Mouse (Mus musculus) midbrain, embryonic 13.5 days (tissue): ENCODE results near the gene Ndel1. TPM values are rescaled to one million over a fixed set of nuclear protein-coding genes. Genes with fewer than 3 reads are reported as not detected.
"Not testable (repeated sequence)": the region's sequence is repeated elsewhere in the genome, so short reads cannot be mapped to it uniquely, and the experiment has no call there.

Experiments
- ATAC-seq: fragments of 200-750 bp; cut with Nextera tagmentation; 2 replicates; pipeline ENCODE4 v1.8.0; 2017; ENCODE audit warnings: mild to moderate bottlenecking, moderate TSS enrichment, moderate library complexity
- H3K27ac ChIP-seq: fragments of 300-500 bp; sonication (generic); 2 replicates; pipeline ENCODE4 v1.5.1; 2015; ENCODE audit warnings: inconsistent platforms, mild to moderate bottlenecking, moderate library complexity
- H3K27me3 ChIP-seq: fragments of 300-500 bp; sonication (generic); 2 replicates; pipeline ENCODE4 v1.6.1; 2015; ENCODE audit warnings: mild to moderate bottlenecking, inconsistent platforms
- H3K36me3 ChIP-seq: fragments of 300-500 bp; sonication (generic); 2 replicates; pipeline ENCODE4 v1.6.1; 2015; ENCODE audit warnings: mild to moderate bottlenecking, inconsistent platforms
- H3K4me1 ChIP-seq: fragments of 300-500 bp; sonication (generic); replicated peaks from 2 replicates; pipeline ENCODE4 v1.6.1; 2015; ENCODE audit warnings: inconsistent platforms
- H3K4me2 ChIP-seq: fragments of 300-500 bp; sonication (generic); replicated peaks from 2 replicates; pipeline ENCODE4 v1.6.1; 2015; ENCODE audit warnings: moderate library complexity, mild to moderate bottlenecking, inconsistent platforms
- H3K4me3 ChIP-seq: fragments of 300-500 bp; sonication (generic); replicated peaks from 2 replicates; pipeline ENCODE4 v1.5.1; 2015; ENCODE audit warnings: mild to moderate bottlenecking, inconsistent platforms
- H3K9ac ChIP-seq: fragments of 300-500 bp; sonication (generic); replicated peaks from 2 replicates; pipeline ENCODE4 v1.6.1; 2015; ENCODE audit warnings: mild to moderate bottlenecking, inconsistent platforms
- H3K9me3 ChIP-seq: fragments of 300-500 bp; sonication (generic); 2 replicates; pipeline ENCODE4 v1.6.1; 2016; ENCODE audit warnings: mild to moderate bottlenecking, inconsistent platforms
- WGBS: fragments of 180-500 bp; shearing (Covaris S2); methylation state at CpG from one replicate; pipeline ENCODE4 v1.1.7; 2015; 5-methylcytosine and 5-hydroxymethylcytosine counted together
- polyA plus RNA-seq: library from polyadenylated mRNA; unstranded; fragments of >200 nt; fragmentation: Nextera tagmentation; extraction: Ambion mirVana; gene quantifications from 2 replicates; pipeline ENCODE4 v1.2.1, GENCODE M21; 2015

Ndel1 gene
- polyA plus RNA-seq, 1 experiment from 2014 or later: 79.9 TPM

DNA sequence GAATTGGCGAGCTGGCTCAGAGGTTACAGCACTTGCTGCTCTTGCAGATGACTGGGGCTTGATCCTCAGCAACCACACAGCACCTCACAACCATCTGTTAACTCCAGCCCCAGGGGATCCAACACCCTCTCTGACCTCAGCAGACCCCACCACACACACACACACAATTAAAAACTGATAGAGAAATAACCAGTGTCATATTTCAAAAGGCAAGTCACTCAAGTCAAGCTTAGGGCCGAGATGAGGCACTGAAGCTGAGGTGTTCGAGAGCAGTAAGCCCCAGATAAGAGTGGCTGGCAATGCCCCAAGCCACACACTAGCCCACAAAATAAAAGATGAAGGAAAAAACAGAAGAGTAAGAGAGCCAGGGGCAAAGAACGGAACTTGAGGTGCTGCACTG lies 38.9 kb downstream of the Ndel1 start:
- no peak for ATAC-seq
- Histone ChIP-seq H3K4me3 (no peak overlapping the region), H3K27me3 (no peaks in the 10 kb centered on the region), H3K27ac (no peak overlapping the region), H3K4me2 (no peak overlapping the region), H3K4me1 (no peaks in the 10 kb centered on the region), H3K36me3 (peaks cover 64% of the 10 kb centered on the region), H3K9me3 (no peaks in the 10 kb centered on the region), H3K9ac (no peak overlapping the region)
- WGBS: 83% methylated on average over 4 of the region's 4 CpGs

DNA sequence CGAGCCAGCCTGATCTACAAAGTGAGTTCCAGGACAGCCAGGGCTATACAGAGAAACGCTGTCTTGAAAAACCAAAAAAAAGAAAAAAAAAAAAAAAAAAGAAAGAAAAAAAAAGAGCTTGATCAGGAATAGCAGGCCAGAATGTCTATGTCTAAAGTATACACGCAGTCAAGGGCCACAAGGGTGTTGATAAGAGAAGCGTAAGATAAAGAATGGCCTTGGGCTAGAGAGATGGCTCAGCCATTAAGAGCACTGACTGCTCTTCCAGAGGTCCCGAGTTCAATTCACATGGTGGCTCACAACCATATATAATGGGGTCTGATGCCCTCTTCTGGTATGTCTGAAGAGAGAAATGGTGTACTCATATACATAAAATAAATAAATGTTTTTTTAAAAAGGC lies 40.1 kb downstream of the Ndel1 start:
- H3K4me3 ChIP-seq, H3K9me3 ChIP-seq, H3K27ac ChIP-seq, H3K9ac ChIP-seq, H3K4me2 ChIP-seq, H3K27me3 ChIP-seq, H3K4me1 ChIP-seq, ATAC-seq: not testable (repeated sequence)
- 96% methylated on average over 5 of the region's 5 CpGs for WGBS
- H3K36me3 ChIP-seq: peaks cover 67% of the 10 kb centered on the region

DNA sequence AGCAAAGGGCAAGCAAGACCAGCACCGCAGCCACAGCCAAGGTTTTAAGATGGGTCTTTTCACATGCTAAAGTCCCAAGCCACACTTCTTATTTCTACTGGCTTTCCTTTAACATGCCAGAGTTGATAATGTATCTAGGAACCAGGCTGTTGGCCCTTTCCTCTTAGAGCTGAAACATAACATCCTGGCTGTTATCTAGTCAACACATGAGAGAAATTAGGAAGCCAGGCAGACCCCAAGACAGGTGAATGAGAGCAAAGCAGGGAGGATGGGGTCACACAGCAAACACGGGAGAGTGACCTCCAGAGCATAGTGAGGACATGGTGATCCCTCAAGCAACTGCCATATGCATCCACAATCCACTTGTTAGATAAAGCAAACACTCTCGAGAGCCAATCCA lies 44.9 kb downstream of the Ndel1 start:
- Histone ChIP-seq H3K9ac (no peak overlapping the region), H3K4me1 (no peaks in the 10 kb centered on the region), H3K36me3 (peaks cover 45% of the 10 kb centered on the region), H3K4me2 (no peak overlapping the region), H3K27me3 (no peaks in the 10 kb centered on the region), H3K9me3 (no peaks in the 10 kb centered on the region), H3K27ac (no peak overlapping the region), H3K4me3 (no peak overlapping the region)
- 79% methylated on average over 3 of the region's 3 CpGs for WGBS
- no peak for ATAC-seq

DNA sequence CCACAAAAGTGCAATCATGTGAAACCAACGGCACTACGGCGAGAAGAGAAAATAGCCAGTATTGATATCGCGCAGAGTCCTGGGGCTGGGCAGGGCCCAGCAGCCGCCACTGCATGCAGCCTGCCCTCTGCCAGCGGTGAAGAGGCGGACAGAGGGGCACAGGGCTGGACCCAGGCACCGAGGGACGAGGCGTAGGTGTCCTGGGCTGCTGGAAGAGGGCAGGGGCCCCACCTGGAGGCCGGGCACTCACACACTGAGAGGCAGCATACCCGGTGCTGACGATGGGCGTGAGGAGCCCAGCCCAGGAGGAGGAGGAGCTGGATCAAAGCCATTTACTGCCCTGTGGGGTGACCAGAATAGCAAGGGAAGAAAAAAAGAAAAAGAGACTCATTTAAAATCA lies 49.3 kb downstream of the Ndel1 start:
- Histone ChIP-seq H3K4me3 (no peak overlapping the region), H3K36me3 (peaks cover 60% of the 10 kb centered on the region), H3K9me3 (no peaks in the 10 kb centered on the region), H3K27ac (no peak overlapping the region), H3K27me3 (no peaks in the 10 kb centered on the region), H3K4me2 (no peak overlapping the region), H3K4me1 (no peaks in the 10 kb centered on the region), H3K9ac (no peak overlapping the region)
- WGBS: 92% methylated on average over 15 of the region's 15 CpGs
- ATAC-seq: no peak

DNA sequence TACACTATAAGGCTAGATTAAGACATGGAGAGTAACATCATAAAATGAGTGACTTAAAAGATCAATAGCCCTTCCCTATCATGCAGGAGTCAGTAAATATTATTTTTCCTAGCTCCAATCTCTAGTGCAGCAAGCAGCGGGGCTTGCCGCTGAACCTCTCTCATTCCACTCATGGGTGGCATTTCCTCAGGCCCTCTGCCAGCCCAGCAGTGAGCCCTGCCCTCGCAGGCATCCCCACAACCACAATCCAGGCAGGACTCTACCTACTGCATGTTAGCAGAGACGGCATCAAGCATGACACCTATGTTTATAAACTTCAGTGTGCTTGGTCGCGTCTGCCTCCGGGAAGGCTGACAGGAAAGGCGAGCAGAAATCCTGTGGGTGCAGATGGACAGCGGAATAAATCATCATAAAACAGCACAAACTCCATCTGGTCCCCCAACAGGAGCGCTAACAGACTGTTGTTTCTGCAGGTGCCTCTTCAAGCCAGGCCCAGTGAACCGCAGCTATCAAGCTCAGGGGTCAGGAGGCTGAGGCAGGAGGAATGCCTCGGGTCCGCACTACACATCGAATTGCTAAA lies 52.3 kb downstream of the Ndel1 start:
- no peak for ATAC-seq
- Histone ChIP-seq H3K36me3 (peaks cover 74% of the 10 kb centered on the region), H3K4me3 (no peak overlapping the region), H3K9me3 (no peaks in the 10 kb centered on the region), H3K4me1 (no peaks in the 10 kb centered on the region), H3K4me2 (no peak overlapping the region), H3K27ac (no peak overlapping the region), H3K27me3 (no peaks in the 10 kb centered on the region), H3K9ac (no peak overlapping the region)
- WGBS: 94% methylated on average over 14 of the region's 14 CpGs

DNA sequence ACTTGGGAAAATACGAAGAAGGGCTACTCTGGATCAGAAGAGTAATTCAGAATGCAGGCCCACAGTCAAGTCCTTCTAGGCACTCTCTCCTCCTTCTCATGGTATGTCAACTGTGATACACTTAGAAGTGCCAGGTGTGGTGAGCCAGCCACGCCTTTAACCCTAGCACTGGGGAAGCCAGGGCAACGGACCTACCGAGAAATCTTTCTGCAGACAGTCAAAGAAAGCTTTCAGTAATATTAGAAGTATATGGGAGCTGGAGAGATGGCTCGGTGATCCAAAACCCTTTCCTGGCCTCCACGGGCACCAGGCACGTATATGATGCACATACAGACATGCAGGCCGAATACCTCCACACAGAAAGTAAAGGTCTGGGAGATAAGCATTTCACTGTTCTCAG lies 53.2 kb downstream of the Ndel1 start:
- H3K9me3 ChIP-seq: no peaks in the 10 kb centered on the region
- no peak overlapping the region for H3K27ac ChIP-seq
- no peak overlapping the region for H3K4me2 ChIP-seq
- H3K4me1 ChIP-seq: no peaks in the 10 kb centered on the region
- ATAC-seq: no peak
- peaks cover 82% of the 10 kb centered on the region for H3K36me3 ChIP-seq
- H3K9ac ChIP-seq: no peak overlapping the region
- no peaks in the 10 kb centered on the region for H3K27me3 ChIP-seq
- 90% methylated on average over 8 of the region's 8 CpGs for WGBS
- no peak overlapping the region for H3K4me3 ChIP-seq

DNA sequence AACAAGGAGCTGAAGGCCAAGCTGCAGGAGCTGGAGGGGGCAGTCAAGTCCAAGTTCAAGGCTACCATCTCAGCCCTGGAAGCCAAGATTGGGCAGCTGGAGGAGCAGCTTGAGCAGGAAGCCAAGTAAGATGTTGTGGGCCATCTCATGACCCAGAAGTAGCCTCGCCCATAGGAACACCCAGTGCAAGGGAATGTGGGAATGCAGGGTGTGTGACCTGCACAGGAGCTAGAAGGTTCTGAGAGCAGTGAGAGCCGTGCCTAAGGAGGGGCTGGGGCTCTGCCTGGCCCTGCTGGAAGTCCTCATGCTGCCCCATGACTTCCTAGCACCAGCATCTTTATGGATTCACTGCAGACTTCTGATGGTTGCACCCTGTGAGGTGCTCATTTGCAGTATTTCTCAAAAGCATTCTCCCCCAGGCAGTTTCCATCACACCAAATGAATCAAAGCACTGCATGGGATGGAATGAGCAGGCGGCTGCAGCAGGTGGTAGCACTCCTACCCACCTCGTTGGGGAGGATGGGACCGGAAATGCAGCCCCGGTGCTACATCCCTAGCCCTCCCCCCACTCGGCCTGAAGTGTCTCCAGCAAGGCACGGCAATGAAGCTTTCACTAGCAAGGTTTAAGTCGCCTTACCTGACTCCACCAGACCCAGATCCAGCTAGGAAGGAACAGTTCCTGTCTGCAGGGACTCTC lies 59.6 kb downstream of the Ndel1 start:
- WGBS: 88% methylated on average over 9 of the region's 9 CpGs
- H3K27ac ChIP-seq: no peak overlapping the region
- no peak overlapping the region for H3K9ac ChIP-seq
- no peaks in the 10 kb centered on the region for H3K9me3 ChIP-seq
- no peaks in the 10 kb centered on the region for H3K4me1 ChIP-seq
- no peaks in the 10 kb centered on the region for H3K27me3 ChIP-seq
- no peak overlapping the region for H3K4me2 ChIP-seq
- no peak for ATAC-seq
- H3K4me3 ChIP-seq: no peak overlapping the region
- H3K36me3 ChIP-seq: peaks cover 93% of the 10 kb centered on the region

DNA sequence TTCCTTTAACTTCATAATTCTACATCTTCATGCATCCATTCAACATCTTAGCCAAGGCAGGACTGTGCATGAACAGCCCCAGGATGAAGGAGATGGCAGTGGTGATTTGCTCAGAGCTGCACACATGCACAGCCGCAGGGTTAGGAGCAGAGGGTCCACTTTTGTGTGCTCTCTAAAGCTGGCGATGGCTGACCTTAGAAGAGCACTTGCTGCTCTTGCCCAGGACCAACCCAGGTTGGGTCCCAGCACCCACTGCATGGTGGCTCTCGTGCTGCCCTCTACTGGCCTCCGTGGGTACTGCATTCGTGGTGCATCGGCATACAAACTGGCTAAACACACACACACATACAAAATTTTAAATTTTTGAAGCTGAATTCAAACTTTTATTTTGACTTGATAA lies 63.9 kb downstream of the Ndel1 start:
- no peak overlapping the region for H3K9ac ChIP-seq
- 37% methylated on average over 6 of the region's 6 CpGs for WGBS
- H3K9me3 ChIP-seq: no peaks in the 10 kb centered on the region
- H3K4me3 ChIP-seq: no peak overlapping the region
- peak; percentile 24; the same call in 1 of the 2 replicates for ATAC-seq
- H3K27me3 ChIP-seq: no peaks in the 10 kb centered on the region
- H3K4me2 ChIP-seq: no peak overlapping the region
- no peak overlapping the region for H3K27ac ChIP-seq
- H3K36me3 ChIP-seq: peaks cover 96% of the 10 kb centered on the region
- no peaks in the 10 kb centered on the region for H3K4me1 ChIP-seq

DNA sequence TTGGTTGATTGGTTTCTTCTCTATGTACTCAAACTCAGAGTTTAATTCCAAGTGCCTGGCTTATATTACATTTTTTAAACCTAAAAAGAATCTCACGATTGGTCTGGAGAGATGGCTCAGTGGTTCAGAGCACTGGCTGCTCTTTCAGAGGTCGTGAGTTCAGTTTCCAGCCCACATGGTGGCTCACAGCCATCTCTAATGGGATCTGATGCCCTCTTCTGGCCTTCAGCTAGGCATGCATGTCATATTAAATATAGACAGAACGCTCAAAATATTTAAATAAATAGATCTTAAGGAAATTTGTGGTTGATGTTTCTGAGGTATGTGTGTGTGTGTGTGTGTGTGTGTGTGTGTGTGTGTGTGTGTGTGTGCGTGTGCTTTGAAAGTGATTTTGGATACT lies 66.5 kb downstream of the Ndel1 start:
- Histone ChIP-seq H3K36me3 (peaks cover 97% of the 10 kb centered on the region), H3K4me3 (no peak overlapping the region), H3K27ac (no peak overlapping the region), H3K4me1 (no peaks in the 10 kb centered on the region), H3K27me3 (no peaks in the 10 kb centered on the region), H3K9me3 (no peaks in the 10 kb centered on the region), H3K4me2 (no peak overlapping the region), H3K9ac (no peak overlapping the region)
- no peak for ATAC-seq
- 67% methylated on average over 4 of the region's 4 CpGs for WGBS

DNA sequence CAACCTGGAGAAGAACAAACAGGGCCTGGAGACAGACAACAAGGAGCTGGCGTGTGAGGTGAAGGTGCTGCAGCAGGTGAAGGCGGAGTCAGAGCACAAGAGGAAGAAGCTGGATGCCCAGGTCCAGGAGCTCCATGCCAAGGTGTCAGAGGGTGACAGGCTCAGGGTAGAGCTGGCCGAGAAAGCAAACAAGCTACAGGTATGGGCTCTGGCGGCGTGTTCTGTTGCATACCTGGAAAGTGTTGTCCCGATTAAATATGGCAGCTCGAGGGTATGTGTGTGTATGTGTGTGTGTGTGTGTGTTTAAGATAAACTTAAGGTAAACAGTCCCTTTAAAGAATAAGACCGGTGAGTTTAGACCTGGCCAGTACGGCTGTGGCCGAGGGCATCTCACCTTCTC lies 73.4 kb downstream of the Ndel1 start:
- ATAC-seq: no peak
- 93% methylated on average over 10 of the region's 10 CpGs for WGBS
- Histone ChIP-seq H3K4me1 (no peaks in the 10 kb centered on the region), H3K9ac (no peak overlapping the region), H3K27ac (no peak overlapping the region), H3K36me3 (peaks cover 99% of the 10 kb centered on the region), H3K27me3 (no peaks in the 10 kb centered on the region), H3K9me3 (no peaks in the 10 kb centered on the region), H3K4me3 (no peak overlapping the region), H3K4me2 (no peak overlapping the region)

DNA sequence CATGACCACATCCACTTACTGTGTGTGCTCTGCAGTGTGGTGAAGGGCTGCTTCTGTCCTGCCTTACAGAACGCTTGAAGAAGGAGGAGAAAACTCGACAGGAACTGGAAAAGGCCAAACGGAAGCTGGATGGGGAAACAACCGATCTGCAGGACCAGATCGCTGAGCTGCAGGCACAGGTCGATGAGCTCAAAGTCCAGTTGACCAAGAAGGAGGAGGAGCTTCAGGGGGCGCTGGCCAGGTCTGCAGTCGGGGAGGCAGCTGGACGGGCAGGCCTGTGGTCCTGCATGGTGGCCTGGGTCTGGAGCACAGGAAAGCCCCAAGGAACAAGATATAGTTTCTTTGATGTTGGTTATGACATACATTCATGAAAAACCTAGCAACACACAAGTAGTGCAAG lies 79.9 kb downstream of the Ndel1 start:
- H3K9me3 ChIP-seq: no peaks in the 10 kb centered on the region
- H3K27ac ChIP-seq: no peak overlapping the region
- peaks cover 99% of the 10 kb centered on the region for H3K36me3 ChIP-seq
- no peaks in the 10 kb centered on the region for H3K4me1 ChIP-seq
- no peak for ATAC-seq
- H3K4me3 ChIP-seq: no peak overlapping the region
- H3K9ac ChIP-seq: no peak overlapping the region
- 91% methylated on average over 9 of the region's 9 CpGs for WGBS
- H3K27me3 ChIP-seq: no peaks in the 10 kb centered on the region
- no peak overlapping the region for H3K4me2 ChIP-seq

DNA sequence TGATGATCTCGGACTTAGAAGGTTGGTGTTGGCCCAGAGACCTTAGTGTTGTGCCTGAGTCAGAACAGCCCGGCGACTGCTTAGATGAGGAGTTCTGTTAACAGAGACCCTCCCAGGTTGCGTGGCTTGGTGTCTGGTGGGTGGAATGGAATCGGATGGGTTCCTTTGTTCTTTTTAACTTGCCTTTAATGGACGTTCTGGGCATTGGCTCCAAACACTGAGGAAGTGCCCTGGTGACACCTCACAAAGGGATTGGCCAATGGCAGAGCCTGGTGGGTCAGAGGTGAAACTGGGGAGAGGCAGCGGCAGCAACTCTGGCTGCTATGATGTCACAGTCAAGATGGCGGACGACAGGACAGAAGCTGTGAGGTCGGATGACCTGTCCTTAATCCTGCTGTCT lies 80.9 kb downstream of the Ndel1 start:
- ATAC-seq: no peak
- no peaks in the 10 kb centered on the region for H3K27me3 ChIP-seq
- 89% methylated on average over 10 of the region's 10 CpGs for WGBS
- H3K4me2 ChIP-seq: no peak overlapping the region
- H3K4me1 ChIP-seq: no peaks in the 10 kb centered on the region
- peaks cover 99% of the 10 kb centered on the region for H3K36me3 ChIP-seq
- H3K27ac ChIP-seq: no peak overlapping the region
- H3K9me3 ChIP-seq: no peaks in the 10 kb centered on the region
- no peak overlapping the region for H3K9ac ChIP-seq
- H3K4me3 ChIP-seq: no peak overlapping the region

DNA sequence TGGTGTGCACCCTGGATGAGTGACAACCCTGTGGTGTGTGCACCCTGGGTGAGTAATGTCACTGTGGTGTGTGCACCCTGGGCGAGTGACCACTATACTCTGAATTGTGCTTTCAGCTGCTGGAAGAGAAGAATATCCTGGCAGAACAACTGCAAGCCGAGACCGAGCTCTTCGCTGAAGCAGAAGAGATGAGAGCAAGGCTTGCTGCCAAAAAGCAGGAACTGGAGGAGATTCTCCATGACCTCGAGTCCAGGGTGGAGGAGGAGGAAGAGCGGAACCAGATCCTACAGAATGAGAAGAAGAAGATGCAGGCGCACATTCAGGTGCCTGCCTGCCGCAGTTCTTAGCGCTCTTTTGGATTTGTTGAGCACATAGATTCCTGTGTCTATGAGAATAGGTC lies 84.4 kb downstream of the Ndel1 start:
- H3K4me1 ChIP-seq: no peaks in the 10 kb centered on the region
- no peak overlapping the region for H3K9ac ChIP-seq
- no peak overlapping the region for H3K4me2 ChIP-seq
- WGBS: 95% methylated on average over 9 of the region's 9 CpGs
- H3K27me3 ChIP-seq: no peaks in the 10 kb centered on the region
- H3K4me3 ChIP-seq: no peak overlapping the region
- no peak for ATAC-seq
- H3K36me3 ChIP-seq: peaks cover 98% of the 10 kb centered on the region
- H3K27ac ChIP-seq: no peak overlapping the region
- H3K9me3 ChIP-seq: no peaks in the 10 kb centered on the region
